Mouse (Mus musculus) intestine, embryonic 16.5 days (tissue): ENCODE results near the gene Sema5b. TPM values are rescaled to one million over a fixed set of nuclear protein-coding genes. Genes with fewer than 3 reads are reported as not detected.
A peak's percentile ranks its signal among the peaks of the same experiment; 100 is the strongest.

Experiments
- ATAC-seq: fragments of 200-750 bp; cut with Nextera tagmentation; 2 replicates; pipeline ENCODE4 v1.8.0; 2017; ENCODE audit warnings: moderate TSS enrichment, moderate library complexity
- H3K27ac ChIP-seq: fragments of 300-500 bp; sonication (generic); 2 replicates; pipeline ENCODE4 v1.5.1; 2014; ENCODE audit warnings: mild to moderate bottlenecking, low read length
- H3K27me3 ChIP-seq: fragments of 300-500 bp; sonication (generic); replicated peaks from 2 replicates; pipeline ENCODE4 v1.6.1; 2014; ENCODE audit warnings: low read length, control low read depth, mixed read lengths; ENCODE audit not compliant: control insufficient read depth, insufficient read depth
- H3K36me3 ChIP-seq: fragments of 300-500 bp; sonication (generic); 2 replicates; pipeline ENCODE4 v1.6.1; 2014; ENCODE audit warnings: low read length, control low read depth; ENCODE audit not compliant: control insufficient read depth, insufficient read depth
- H3K4me1 ChIP-seq: fragments of 300-500 bp; sonication (generic); 2 replicates; pipeline ENCODE4 v1.6.1; 2014; ENCODE audit warnings: low read length, control low read depth, mixed read lengths; ENCODE audit not compliant: control insufficient read depth, insufficient read depth
- H3K4me2 ChIP-seq: fragments of 300-500 bp; sonication (generic); 2 replicates; pipeline ENCODE4 v1.6.1; 2014; ENCODE audit warnings: low read depth, low read length, control low read depth
- H3K4me3 ChIP-seq: fragments of 300-500 bp; sonication (generic); 2 replicates; pipeline ENCODE4 v1.5.1; 2014; ENCODE audit warnings: mild to moderate bottlenecking, low read length
- H3K9ac ChIP-seq: fragments of 300-500 bp; sonication (generic); 2 replicates; pipeline ENCODE4 v1.6.1; 2014; ENCODE audit warnings: low read depth, low read length
- H3K9me3 ChIP-seq: fragments of 300-500 bp; sonication (generic); 2 replicates; pipeline ENCODE4 v1.6.1; 2016; ENCODE audit warnings: low read length, control low read depth; ENCODE audit not compliant: control insufficient read depth
- WGBS: fragments of 180-500 bp; shearing (Covaris S2); extraction: QIAGEN DNeasy Blood & Tissue Kit; methylation state at CpG from one replicate; pipeline ENCODE4 v1.1.7; 2014; 5-methylcytosine and 5-hydroxymethylcytosine counted together
- polyA plus RNA-seq: library from polyadenylated mRNA; unstranded; fragments of >200 nt; fragmentation: Nextera tagmentation; extraction: Ambion mirVana; gene quantifications from 2 replicates; pipeline ENCODE4 v1.2.1, GENCODE M21; 2015

The Sema5b gene
- polyA plus RNA-seq, 1 experiment from 2014 or later = 4.2 TPM

- Histone ChIP-seq H3K36me3 (no peaks in the 10 kb centered on the region), H3K4me2 (no peak overlapping the region), H3K27me3 (no peaks in the 10 kb centered on the region), H3K9me3 (no peaks in the 10 kb centered on the region), H3K4me3 (no peak overlapping the region), H3K27ac (no peak overlapping the region), H3K9ac (no peak overlapping the region), H3K4me1 (no peaks in the 10 kb centered on the region)
- ATAC-seq = no peak
- WGBS = 45% methylated on average over 2 of the region's 2 CpGs
These were observed 28.4 kb downstream of the Sema5b start for GRCm38 (mm10) chr16:35569347-35569746.

GRCm38 (mm10) chr16:35569758-35570157 is 28.8 kb downstream of the Sema5b start:
- WGBS = 31% methylated on average over 9 of the region's 9 CpGs
- Histone ChIP-seq H3K9me3 (no peaks in the 10 kb centered on the region), H3K36me3 (no peaks in the 10 kb centered on the region), H3K4me1 (no peaks in the 10 kb centered on the region), H3K4me2 (no peak overlapping the region), H3K27me3 (no peaks in the 10 kb centered on the region), H3K9ac (no peak overlapping the region), H3K4me3 (no peak overlapping the region), H3K27ac (no peak overlapping the region)
- ATAC-seq = peak; percentile 36; the same call in 1 of the 2 replicates

- no peak for ATAC-seq
- 61% methylated on average over 12 of the region's 12 CpGs for WGBS
- H3K9ac ChIP-seq = no peak overlapping the region
- no peaks in the 10 kb centered on the region for H3K27me3 ChIP-seq
- H3K4me3 ChIP-seq = no peak overlapping the region
- H3K4me2 ChIP-seq = no peak overlapping the region
- no peaks in the 10 kb centered on the region for H3K36me3 ChIP-seq
- no peak overlapping the region for H3K27ac ChIP-seq
- H3K4me1 ChIP-seq = no peaks in the 10 kb centered on the region
- H3K9me3 ChIP-seq = no peaks in the 10 kb centered on the region
These were observed 29.7 kb downstream of the Sema5b start for GRCm38 (mm10) chr16:35570627-35571026.

GRCm38 (mm10) chr16:35573586-35573985 is 32.6 kb downstream of the Sema5b start:
- Histone ChIP-seq H3K4me3 (no peak overlapping the region), H3K4me2 (no peak overlapping the region), H3K36me3 (no peaks in the 10 kb centered on the region), H3K9ac (no peak overlapping the region), H3K4me1 (no peaks in the 10 kb centered on the region), H3K27me3 (no peaks in the 10 kb centered on the region), H3K27ac (no peak overlapping the region), H3K9me3 (no peaks in the 10 kb centered on the region)
- ATAC-seq = no peak
- 92% methylated on average over 3 of the region's 3 CpGs for WGBS

GRCm38 (mm10) chr16:35577181-35577941 is 36.4 kb downstream of the Sema5b start:
- no peak overlapping the region for H3K27ac ChIP-seq
- no peak for ATAC-seq
- no peaks in the 10 kb centered on the region; the same call in 1 of the 2 replicates for H3K4me1 ChIP-seq
- H3K9ac ChIP-seq = no peak overlapping the region
- H3K9me3 ChIP-seq = no peaks in the 10 kb centered on the region
- no peaks in the 10 kb centered on the region for H3K36me3 ChIP-seq
- WGBS = 76% methylated on average over 11 of the region's 11 CpGs
- H3K4me3 ChIP-seq = no peak overlapping the region
- H3K4me2 ChIP-seq = no peak overlapping the region
- no peaks in the 10 kb centered on the region for H3K27me3 ChIP-seq

GRCm38 (mm10) chr16:35581299-35581698 is 40.4 kb downstream of the Sema5b start:
- peaks cover 4% of the 10 kb centered on the region; the same call in 1 of the 2 replicates for H3K4me1 ChIP-seq
- 69% methylated on average over 7 of the region's 7 CpGs for WGBS
- H3K9me3 ChIP-seq = no peaks in the 10 kb centered on the region
- no peak for ATAC-seq
- H3K36me3 ChIP-seq = no peaks in the 10 kb centered on the region
- H3K27me3 ChIP-seq = no peaks in the 10 kb centered on the region
- no peak overlapping the region for H3K9ac ChIP-seq
- H3K27ac ChIP-seq = no peak overlapping the region
- H3K4me2 ChIP-seq = no peak overlapping the region
- H3K4me3 ChIP-seq = no peak overlapping the region

GRCm38 (mm10) chr16:35583551-35584080 is 42.7 kb downstream of the Sema5b start:
- Histone ChIP-seq H3K9ac (no peak overlapping the region), H3K4me3 (no peak overlapping the region), H3K36me3 (no peaks in the 10 kb centered on the region), H3K4me1 (peaks cover 13% of the 10 kb centered on the region), H3K27ac (no peak overlapping the region), H3K9me3 (no peaks in the 10 kb centered on the region), H3K4me2 (no peak overlapping the region), H3K27me3 (no peaks in the 10 kb centered on the region)
- peak; percentile 31; the same call in 1 of the 2 replicates for ATAC-seq
- 64% methylated on average over 4 of the region's 4 CpGs for WGBS

GRCm38 (mm10) chr16:35585126-35585694 is 44.3 kb downstream of the Sema5b start:
- no peak overlapping the region for H3K4me3 ChIP-seq
- WGBS = 78% methylated on average over 8 of the region's 8 CpGs
- no peak for ATAC-seq

GRCm38 (mm10) chr16:35587046-35587779 is 46.3 kb downstream of the Sema5b start:
- ATAC-seq = no peak
- no peak overlapping the region for H3K27ac ChIP-seq
- no peak overlapping the region for H3K4me3 ChIP-seq
- H3K27me3 ChIP-seq = no peaks in the 10 kb centered on the region
- H3K9ac ChIP-seq = no peak overlapping the region
- 68% methylated on average over 8 of the region's 8 CpGs for WGBS
- H3K4me2 ChIP-seq = no peak overlapping the region
- no peaks in the 10 kb centered on the region for H3K9me3 ChIP-seq
- H3K36me3 ChIP-seq = no peaks in the 10 kb centered on the region
- peaks cover 22% of the 10 kb centered on the region for H3K4me1 ChIP-seq

More at GRCm38 (mm10) chr16:35585126-35585694, 44.3 kb downstream of the Sema5b start:
- H3K27ac ChIP-seq = no peak overlapping the region
- H3K9ac ChIP-seq = no peak overlapping the region
- H3K4me2 ChIP-seq = no peak overlapping the region
- no peaks in the 10 kb centered on the region for H3K36me3 ChIP-seq
- no peaks in the 10 kb centered on the region for H3K27me3 ChIP-seq
- H3K9me3 ChIP-seq = no peaks in the 10 kb centered on the region
- peaks cover 17% of the 10 kb centered on the region for H3K4me1 ChIP-seq
